Mouse (Mus musculus) left cerebral cortex, adult 18-20 months (tissue): ENCODE measurements around the gene Etv5. TPM values are rescaled to one million over a fixed set of nuclear protein-coding genes. Genes with fewer than 3 reads are reported as not detected.

ENCODE experiments used
- DNase-seq, 2 experiments: peaks; one replicate each; pipeline ENCODE4 v3.0.0; 2021 to 2022; ENCODE audit warnings: low spot score in 2 of 2, mixed read lengths in 1 of 2
- total RNA-seq, 2 experiments: library from RNA; stranded (reverse); gene quantifications; 2 replicates each; pipeline ENCODE4 v1.2.3; 2021

Etv5 gene
- total RNA-seq, 2 experiments from 2014 or later = 89.3 to 104 TPM

DNA sequence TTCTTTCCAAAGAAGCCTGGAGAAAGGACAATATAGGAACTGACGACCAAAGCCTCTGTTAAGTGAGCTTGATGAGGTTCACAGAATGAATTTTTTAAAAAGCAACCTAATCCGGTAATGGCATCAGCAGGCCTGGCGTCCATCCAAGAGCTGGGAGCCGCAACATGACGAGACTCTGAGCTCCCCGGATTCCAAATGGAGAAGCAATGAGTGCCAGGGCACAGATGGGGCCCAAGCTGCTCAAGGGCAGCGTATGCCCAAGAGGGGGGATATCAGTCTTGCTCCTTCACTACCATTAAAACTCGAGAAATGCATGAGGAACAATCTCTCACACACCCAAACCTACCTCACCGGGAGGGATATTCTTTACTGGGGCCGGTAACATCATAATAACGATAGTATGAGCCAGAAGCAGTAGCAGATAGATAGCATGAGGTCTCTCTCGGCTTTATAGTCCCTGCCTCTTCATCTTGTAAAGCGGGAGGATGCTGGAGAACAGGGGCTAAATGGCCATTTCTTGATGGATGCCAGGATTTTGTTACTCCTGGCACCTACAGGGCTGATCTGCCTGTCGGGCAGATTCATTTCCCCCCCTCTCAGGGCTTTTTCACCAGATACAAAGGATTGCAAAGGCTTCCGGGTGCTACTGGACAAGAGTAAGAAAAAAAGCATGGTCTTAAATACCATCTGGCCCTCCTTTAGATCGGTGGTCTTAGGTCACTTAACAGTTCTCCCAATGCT, 9.1 kb downstream of the Etv5 start:
- peak; percentile 69 to 76 for DNase-seq

DNA sequence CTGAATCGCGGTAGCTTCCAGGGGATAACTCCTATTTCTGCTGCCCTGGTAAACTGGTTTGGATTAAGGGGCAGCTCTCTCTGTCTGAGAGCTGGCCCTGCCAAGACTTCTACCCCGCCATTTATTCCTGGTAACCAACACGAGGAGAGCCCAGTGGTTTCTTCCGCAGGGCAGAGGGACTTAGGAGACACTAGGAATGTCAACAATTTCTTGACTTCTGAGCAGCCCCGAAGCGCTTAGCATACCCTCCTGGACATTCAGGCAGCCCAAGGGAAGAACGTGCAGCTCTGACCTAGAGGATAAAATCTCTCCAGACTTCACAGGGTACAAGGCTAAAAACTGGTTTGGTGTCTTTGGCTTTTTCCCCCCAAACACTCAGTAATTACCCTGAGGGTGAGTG, 10.1 kb downstream of the Etv5 start:
- DNase-seq = no peak

DNA sequence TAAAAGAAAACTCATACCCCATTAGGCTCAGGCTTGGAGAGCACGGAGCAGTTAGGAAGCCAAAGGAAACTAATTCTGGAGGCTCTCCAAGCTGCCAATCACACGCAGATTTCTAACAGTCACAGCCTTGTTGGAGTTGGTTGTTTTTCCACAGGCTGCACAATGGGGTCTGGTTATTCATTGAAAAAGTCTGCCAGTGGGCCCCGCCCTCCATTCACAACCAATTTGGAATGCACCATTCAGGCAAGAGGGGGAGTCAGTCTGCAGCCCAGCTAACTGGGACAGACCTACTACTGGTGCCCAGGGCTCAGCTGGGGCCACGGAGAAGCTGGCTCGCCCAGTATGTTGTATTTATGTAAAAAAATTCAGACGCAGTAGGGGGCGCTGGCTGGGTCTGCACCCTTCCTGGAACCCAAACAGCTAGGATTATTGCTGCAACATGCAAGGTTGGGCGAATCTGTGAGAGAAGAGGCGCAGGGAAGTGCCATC, 10.6 kb downstream of the Etv5 start:
- DNase-seq = peak; percentile 68 to 71

DNA sequence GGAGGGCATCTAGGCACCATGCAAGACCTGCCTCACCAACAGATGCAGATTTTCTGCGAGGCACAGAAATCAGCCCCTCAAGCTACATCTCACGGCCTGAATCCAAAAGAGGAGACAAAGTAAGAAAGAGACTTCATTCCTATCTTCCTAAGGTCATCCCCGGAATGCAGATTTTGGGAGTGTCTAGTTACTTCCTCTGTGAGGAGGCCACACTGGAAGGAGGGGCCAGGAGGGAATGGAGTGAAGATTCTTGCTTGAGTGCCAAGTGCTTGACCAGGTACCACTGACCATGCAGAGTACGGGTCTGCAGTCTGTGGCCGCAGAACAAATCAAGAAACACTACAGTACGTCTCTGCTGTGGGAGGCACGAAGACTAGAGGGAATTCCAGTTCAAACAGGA, 12.7 kb downstream of the Etv5 start:
- DNase-seq = no peak

DNA sequence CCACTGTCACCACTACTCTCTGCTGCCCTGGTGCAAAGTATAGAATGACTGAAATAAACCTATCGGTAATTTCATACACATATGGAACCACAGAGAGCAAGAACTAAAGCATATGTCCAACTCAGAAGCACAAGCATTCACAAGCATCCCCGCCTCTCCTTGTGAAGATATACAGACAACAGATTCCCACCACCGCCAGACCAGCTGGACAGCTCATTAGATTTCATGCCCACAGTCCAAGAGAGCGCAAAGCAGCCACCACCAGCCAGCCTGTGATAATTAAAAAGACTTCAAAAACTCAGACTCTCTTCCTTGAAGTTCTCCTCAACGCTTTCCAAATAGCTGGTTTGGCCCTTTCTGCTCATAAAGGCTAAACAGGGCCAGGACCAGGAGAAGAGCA, 17.3 kb downstream of the Etv5 start:
- DNase-seq = peak in 1 of 2 experiments; percentile 44

DNA sequence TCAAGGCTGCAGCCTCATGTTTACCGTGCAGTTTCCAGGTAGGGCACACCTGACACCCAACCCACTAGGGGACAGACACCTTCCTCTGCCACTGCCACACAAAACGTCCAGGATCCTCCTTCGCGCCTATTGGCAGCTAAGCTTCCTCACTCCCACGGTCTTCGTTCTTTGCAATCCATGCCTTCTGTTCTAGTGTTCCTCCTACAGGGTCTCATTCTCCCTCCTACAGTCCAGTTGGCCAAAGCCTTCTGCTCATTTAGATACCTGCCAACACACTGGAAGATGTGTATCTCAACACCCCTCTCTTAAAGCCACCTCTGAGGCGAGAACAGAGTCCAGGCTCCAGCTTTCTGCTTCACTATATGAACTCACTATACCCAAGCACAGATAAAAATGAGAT, 21.6 kb downstream of the Etv5 start:
- peak; percentile 60 to 76 for DNase-seq

DNA sequence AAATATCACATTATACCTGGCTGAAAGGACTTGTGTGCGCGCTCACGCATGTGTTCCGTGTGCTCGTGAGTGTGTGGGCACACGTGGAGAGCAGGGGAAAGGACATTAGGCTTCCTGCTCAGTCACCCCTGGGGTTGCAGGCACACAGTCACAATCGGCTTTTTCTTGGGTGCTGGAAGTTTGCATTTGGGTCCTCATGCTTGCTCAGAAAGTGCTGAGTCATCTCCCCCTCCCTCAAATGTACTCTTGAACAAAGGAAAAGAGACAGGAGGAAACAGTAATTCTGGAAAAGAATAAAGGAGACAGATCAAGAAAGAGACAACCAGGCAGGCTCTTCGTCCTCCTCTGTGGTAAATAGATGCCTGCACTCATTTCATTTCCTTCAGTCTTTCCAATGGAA, 22.5 kb downstream of the Etv5 start:
- no peak for DNase-seq

DNA sequence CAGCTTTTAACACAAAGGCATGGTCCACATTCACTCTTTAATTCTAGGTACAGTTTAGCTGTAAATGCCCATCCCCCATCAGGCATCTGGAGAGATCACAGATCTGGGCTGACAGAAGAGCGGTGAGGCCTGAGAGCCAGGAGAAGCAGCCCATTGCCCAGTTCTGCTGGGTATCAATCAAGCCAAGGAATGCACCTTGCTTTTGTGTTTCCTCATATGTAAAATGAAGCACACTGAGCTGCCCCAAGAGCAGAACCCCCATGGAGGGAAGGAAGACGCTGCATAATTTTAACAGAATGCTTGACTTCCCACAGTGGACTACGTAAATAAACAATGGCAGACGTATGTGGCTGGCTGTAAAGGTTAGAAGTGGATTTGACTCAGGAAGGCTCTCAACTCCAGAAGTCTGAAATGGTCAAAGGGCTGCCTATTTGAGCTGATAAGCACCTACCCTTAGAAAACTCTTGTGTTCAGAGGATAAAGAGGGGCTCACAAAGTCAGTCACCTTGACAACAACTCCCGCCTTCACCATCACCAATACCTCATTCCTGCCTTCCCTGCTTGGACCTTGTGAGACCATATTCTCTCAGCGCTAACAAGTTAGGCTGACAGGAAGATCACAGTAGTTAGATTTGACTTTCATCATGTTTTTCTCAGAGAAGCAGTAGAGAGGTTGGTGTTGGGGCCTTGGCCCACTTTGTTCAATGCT, 23.2 kb downstream of the Etv5 start:
- no peak for DNase-seq

DNA sequence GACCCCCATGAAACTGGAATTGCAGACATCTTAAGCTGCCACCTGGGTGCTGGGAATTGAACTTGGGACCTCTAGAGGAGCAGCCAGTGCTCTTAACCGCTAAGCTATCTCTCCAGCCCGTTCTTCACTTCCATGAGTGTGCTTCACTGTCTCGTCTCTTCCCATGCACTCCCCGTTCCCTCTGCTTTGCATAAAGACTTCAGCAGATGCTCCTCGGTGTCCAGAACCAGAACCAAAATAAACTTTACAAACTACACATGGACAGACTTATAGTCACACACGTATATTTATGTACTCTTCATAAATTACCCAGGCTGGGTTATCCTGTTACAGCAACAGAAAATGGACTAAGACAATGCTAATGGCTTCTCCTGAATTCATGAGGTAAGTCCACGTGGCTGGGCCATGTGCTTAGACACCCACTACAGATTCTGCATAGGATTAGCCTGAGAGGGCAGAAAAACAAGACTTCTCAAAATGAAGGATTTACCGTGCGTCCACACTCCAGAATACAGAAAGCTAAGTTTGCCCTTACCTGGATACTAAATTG, 25.2 kb downstream of the Etv5 start:
- peak in 1 of 2 experiments; percentile 35 for DNase-seq

DNA sequence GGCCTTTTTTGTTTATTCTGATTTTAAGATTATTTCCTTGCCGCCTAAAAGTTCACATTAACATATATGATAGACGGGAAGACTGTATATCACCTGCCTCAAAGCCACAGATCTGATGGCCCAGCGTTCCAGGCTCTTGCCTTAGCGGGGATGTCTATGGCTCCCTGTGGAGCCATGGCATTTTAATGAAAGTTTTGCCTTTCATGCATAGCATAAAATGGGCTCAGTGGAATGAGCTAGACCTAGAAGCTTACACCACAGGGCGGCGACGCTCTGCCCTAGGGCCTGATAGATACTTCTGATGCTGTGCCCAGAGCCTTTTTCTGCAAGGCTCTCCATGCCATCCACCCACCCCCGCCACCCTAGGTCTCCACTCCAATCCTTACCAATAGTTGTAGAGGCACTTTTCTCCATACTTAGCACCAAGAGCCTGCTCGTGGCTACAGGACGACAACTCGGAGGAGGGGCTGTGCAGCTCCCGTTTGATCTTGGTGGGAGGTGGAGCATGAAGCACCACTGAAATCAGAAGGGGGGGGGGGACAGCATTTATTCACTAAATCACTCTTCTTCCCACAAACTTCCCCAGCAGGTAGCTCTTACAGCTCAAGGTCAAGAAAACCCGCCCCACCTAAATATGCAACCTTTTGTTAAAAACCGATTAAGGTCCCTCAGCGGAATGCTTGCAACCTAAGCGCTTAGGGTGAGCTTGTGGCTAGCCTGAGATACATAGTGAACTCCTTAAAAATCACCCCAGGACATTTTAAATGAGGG, 26.9 kb downstream of the Etv5 start:
- no peak for DNase-seq

DNA sequence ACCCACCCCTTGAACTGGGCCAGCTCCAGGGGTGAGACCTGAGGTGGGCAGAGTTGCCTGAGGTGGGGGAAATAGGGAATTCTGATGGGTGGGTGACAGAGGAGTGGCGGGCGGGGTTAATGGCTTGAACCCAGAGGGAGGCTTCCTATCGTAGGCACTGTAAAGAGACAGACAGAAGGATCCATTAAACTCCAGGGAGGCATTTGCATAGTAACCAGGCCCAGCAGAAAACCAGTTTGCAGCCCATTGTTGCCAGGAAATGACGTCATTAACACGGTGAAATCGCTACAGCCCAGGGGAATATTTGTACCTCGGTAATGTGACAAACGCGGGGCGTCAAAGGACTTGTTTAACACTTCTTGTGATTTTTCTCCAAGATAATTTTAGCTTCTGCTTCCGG, 27.8 kb downstream of the Etv5 start:
- DNase-seq = no peak

DNA sequence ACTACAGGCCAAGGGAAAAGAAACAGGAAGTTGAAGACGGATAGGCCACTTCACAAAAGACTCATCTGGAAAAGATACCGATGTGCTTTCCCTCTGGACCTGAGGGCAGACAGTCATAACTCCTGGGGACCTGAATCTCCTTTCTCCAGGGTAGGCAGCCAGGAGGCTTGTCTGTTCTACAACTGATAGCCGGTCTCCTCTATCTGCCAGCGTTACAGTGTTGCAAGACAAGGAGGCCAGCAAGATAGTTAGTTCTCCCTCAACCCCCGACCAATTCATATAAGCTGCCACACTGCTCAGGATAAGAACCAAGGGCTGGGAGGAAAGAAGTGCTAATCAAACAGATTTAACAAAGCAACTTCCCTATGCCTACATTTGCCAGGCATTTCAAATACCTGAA, 29.5 kb downstream of the Etv5 start:
- DNase-seq = no peak

DNA sequence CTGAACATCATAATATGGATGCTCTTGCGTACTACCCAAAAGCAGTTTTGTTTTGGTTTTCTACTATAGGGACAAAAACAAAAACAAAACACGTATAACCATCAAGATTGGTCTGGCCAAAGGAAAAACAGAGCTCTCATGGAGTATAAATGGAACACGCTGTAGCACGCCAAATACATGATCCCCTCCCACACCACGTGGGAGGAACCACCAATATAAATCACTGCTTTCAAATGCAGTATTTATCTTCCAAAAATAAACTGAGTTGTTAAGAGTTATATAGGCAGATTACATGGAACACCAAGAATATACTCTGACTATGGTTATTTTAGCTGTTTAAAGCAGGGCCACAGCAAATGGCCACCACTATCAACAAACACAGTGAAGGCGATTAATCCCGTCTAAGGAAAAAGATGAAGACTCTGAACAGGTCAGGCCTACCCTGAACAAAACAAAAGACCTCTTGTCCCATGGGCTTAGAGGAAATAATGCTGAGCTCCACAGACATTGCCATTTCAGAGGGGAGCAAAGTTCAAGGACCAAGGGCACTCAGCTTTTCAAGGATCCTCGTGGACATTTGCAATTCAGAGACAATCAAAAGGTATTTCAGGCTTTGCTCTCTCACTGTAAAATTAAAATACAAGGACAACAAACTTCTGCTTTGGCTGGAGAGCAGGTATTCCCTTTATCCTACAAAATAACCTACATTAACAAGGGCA, 30.7 kb downstream of the Etv5 start:
- peak in 1 of 2 experiments; percentile 44 for DNase-seq

DNA sequence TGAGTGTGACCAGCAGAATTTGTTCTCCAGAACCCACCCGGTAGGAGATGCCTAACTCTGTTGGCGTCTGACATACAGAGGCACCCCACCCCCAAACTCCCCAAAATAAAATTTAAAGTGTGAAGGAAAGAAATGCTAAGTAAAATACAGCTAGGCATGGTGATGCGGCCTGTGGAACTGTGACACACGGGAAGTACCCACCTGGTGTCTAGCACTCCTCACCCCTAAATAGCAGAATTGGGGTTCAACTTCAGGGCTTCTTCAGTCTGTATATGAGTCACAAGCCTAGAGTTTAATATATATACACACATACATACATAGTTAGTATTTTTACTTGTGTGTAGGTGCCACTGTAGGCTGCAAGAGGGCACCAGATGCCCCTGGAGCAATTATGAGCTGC, 32.8 kb downstream of the Etv5 start:
- no peak for DNase-seq

DNA sequence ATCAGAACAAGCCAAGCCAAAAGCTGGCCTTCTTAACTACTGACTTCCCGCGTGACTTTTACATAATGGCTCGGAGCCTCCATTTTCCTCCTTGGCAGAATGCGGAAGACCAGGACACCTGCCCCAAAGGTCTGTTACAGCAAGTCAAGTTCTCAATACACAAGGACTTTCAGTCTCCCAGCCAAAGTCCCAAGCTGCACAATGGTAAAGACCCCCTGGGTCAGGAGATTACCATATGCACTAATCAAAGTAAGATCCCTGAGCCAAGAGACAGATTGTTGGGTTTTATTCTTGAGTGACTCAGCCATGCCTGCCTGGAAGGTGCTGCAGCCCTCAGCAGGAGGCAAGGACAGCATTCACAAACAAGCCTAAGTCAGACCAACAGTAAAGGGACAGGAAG, 33.5 kb downstream of the Etv5 start:
- no peak for DNase-seq

DNA sequence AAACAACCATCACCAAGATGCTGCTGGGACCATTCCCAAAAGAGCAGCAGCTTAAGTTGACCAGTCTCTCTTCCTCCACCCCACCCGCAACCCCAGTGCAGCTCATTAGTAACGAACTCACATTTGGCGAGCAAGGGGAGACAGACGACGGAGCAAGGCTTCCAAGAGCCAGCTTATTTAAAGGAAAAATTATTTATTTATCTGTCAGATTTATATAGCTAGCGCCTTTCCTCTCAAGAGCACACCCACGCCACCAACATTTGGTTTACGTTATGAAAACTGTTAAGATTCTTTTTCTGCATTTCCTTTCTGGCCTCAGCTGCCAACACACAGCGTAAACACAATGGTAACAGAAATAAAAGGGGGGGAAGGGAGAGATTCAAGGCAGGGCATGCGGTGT, 34.0 kb downstream of the Etv5 start:
- DNase-seq = no peak

DNA sequence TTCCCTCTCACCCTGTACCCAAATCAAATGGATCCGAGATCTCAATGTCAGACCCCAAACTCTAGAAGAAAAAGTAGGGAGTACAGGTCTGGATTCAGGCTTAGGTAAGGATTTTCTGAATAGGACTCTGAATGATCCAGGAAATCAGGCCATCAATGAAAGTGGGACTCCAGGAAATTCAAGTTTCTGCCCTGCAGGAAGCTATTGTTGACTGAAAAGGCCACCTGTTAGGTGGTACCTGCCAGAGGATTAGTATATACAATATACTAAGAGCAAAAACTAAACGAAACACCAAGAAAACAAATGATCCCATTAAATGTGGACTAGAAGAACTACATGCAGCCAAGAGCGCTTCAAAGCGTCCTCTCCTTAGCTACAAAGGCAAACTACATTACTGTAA, 35.8 kb downstream of the Etv5 start:
- no peak for DNase-seq

DNA sequence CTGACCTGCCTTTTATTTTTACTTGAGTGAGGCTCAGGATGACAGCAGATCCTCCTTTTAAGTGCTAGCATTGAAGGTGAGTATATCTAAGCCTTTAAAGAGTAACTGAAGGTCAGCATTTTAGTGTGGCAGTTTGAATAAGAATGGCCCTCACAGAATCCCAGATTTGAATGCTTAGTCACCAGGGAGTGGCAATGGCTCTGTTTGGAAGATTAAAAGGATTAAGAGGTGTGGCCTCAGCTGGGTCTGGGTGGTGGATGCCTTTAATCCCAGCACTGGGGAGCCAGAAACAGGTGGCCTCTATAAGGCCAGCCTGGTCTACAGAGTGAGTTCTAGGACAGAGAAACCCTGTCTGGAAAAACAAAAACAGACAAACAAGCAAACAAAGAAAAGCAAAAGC, 36.9 kb downstream of the Etv5 start:
- DNase-seq = no peak

DNA sequence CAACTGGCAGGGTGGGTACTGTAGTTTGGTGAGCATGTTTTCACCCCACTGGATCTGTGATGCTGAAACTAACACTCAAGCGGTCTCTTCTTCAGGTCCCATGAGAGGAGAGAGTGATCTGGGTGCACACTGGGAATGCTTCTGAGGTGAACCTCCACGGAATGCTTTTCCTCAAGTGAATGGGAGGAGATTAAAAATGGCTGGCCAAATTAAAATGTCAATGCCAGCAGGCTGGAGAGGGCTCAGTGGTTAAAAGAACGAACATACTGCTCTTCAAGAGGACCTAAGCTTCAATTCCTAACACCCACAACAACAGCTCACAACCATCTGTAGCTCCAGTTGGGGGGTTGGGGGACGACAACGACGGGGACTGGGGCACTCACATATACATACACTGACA, 39.3 kb downstream of the Etv5 start:
- DNase-seq = no peak

DNA sequence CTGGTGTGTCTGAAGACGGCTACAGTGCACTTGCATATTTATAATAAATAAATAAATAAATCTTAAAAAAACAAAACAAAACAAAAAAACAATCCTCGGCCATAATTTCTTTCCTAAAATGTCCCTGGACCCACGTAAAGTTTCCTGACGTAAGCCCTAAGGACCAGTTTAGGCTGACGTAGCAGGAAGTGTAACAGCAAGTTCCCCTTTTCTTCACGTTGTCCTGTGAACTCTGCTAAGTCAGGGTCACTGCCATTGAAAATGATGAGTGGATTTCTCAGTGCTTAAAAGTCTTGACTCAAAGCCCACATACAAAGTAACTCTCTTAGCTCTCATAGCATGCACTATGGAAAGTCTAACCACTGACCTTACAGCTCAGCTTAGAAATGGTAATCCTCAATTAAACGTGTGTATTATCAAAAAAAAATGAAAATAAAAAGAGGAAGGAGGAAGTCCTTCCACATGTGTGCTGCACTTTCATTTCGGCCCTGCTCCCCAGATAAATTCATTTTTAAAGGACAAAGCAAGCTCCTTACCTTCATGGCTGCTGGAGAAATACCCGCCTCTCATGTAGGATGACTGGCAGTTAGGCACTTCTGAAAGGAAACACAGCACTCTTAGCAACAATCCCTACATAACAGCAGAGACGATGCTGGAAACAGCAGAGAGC, 40.6 kb downstream of the Etv5 start:
- DNase-seq = no peak
